Mouse (Mus musculus): ENCODE measurements around the gene Trnp1.
"Not testable (repeated sequence)": the region's sequence is repeated elsewhere in the genome, so short reads cannot be mapped to it uniquely, and the experiment has no call there.

Gene Trnp1

GRCm38 (mm10) chr4:133498160-133498724, at the start of gene Trnp1:
Gene Trnp1 (minus strand): TSS chr4:133498550.
- DNase-seq (ENCODE audit: extremely low spot score, low read depth, low spot score): peak; percentile 28

GRCm38 (mm10) chr4:133545272-133546231, 47.2 kb upstream of the Trnp1 start, which contains the start of gene Nudc:
Gene Nudc (minus strand): TSS chr4:133545996.
- peak; percentile 76 for DNase-seq (ENCODE audit: extremely low spot score, low read depth, low spot score)

GRCm38 (mm10) chr4:133536652-133537051, 38.3 kb upstream of the Trnp1 start:
- DNase-seq (ENCODE audit: extremely low spot score, low read depth, low spot score): no peak

GRCm38 (mm10) chr4:133536081-133536480, 37.7 kb upstream of the Trnp1 start:
- no peak for DNase-seq (ENCODE audit: extremely low spot score, low read depth, low spot score)

GRCm38 (mm10) chr4:133532777-133533176, 34.4 kb upstream of the Trnp1 start:
- DNase-seq (ENCODE audit: extremely low spot score, low read depth, low spot score): no peak

GRCm38 (mm10) chr4:133527788-133528187, 29.4 kb upstream of the Trnp1 start:
- DNase-seq (ENCODE audit: extremely low spot score, low read depth, low spot score): no peak

- no peak for DNase-seq (ENCODE audit: extremely low spot score, low read depth, low spot score)
Measured at GRCm38 (mm10) chr4:133521502-133521901, 23.2 kb upstream of the Trnp1 start.

- no peak for DNase-seq (ENCODE audit: extremely low spot score, low read depth, low spot score)
Measured at GRCm38 (mm10) chr4:133519369-133519665, 21.0 kb upstream of the Trnp1 start.

GRCm38 (mm10) chr4:133518601-133519368, 20.4 kb upstream of the Trnp1 start, which contains the start of gene Kdf1:
Gene Kdf1 (plus strand): TSS chr4:133518963.
- no peak for DNase-seq (ENCODE audit: extremely low spot score, low read depth, low spot score)

- DNase-seq (ENCODE audit: extremely low spot score, low read depth, low spot score): peak; percentile 35
Measured at GRCm38 (mm10) chr4:133512972-133513371, 14.6 kb upstream of the Trnp1 start.

GRCm38 (mm10) chr4:133512511-133512910, 14.2 kb upstream of the Trnp1 start:
- not testable (repeated sequence) for DNase-seq (ENCODE audit: extremely low spot score, low read depth, low spot score)

GRCm38 (mm10) chr4:133511050-133511449, 12.7 kb upstream of the Trnp1 start:
- no peak for DNase-seq (ENCODE audit: extremely low spot score, low read depth, low spot score)

GRCm38 (mm10) chr4:133508990-133509389, 10.6 kb upstream of the Trnp1 start:
- DNase-seq (ENCODE audit: extremely low spot score, low read depth, low spot score): no peak

GRCm38 (mm10) chr4:133506573-133506972, 8.2 kb upstream of the Trnp1 start:
- no peak for DNase-seq (ENCODE audit: extremely low spot score, low read depth, low spot score)

GRCm38 (mm10) chr4:133504755-133505485, 6.6 kb upstream of the Trnp1 start:
- DNase-seq (ENCODE audit: extremely low spot score, low read depth, low spot score): no peak

GRCm38 (mm10) chr4:133504300-133504699, 6.0 kb upstream of the Trnp1 start:
- no peak for DNase-seq (ENCODE audit: extremely low spot score, low read depth, low spot score)

GRCm38 (mm10) chr4:133501514-133501913, 3.2 kb upstream of the Trnp1 start:
- no peak for DNase-seq (ENCODE audit: extremely low spot score, low read depth, low spot score)

- no peak for DNase-seq (ENCODE audit: extremely low spot score, low read depth, low spot score)
Measured at GRCm38 (mm10) chr4:133497461-133498159, 740 bp downstream of the Trnp1 start.

GRCm38 (mm10) chr4:133496738-133497445, 1.5 kb downstream of the Trnp1 start:
- DNase-seq (ENCODE audit: extremely low spot score, low read depth, low spot score): no peak

- DNase-seq (ENCODE audit: extremely low spot score, low read depth, low spot score): no peak
Measured at GRCm38 (mm10) chr4:133495711-133496110, 2.6 kb downstream of the Trnp1 start.

Data from hindlimb bud, embryonic 11.5 days (tissue).